Mouse (Mus musculus) c-Kit-positive CD71-positive TER-119-positive erythroid progenitor cells, embryonic 14.5 days (primary cell): ENCODE measurements around the gene Max.

Source experiments
- DNase-seq: peaks from one replicate; pipeline ENCODE4 v3.0.0-alpha.2; 2013; ENCODE audit warnings: low spot score

The Max gene

GRCm38 (mm10) chr12:76887941-76888340, 74.1 kb downstream of the Max start:
- no peak for DNase-seq
